Mouse (Mus musculus) left cerebral cortex, postnatal 25 days (tissue): Measurements from ENCODE around the gene Lrwd1. TPM values are rescaled to one million over a fixed set of nuclear protein-coding genes. Genes with fewer than 3 reads are reported as not detected.

Experiments
- microRNA-seq, 2 experiments: library from miRNA; unstranded; fragments of <30 nt; microRNA quantifications; one replicate each; pipeline ENCODE4 v1.2.0; 2022
- total RNA-seq, 2 experiments: library from RNA; stranded (reverse); gene quantifications; 2 replicates each; pipeline ENCODE4 v1.2.3; 2021

Lrwd1 gene
- total RNA-seq, 2 experiments from 2014 or later, result 13.3 TPM

Small RNA genes lying within 50 kb of the gene (microRNA-seq; reads per million reads assigned to microRNA genes)
- gene Mir7035, result 0.67 to 1.5 reads per million in 2 experiments

Other genes starting within 250 kb of the Lrwd1 start
- gene Hspb1, start 248.2 kb downstream of the Lrwd1 start, total RNA-seq, result 10 to 100 TPM; 16.9 to 19.7 TPM
- gene Ywhag, start 201.5 kb downstream of the Lrwd1 start, total RNA-seq, result 1,000 to 10,000 TPM; 1,217 to 1,308 TPM
- gene Ssc4d, start 161.5 kb downstream of the Lrwd1 start, total RNA-seq, result 1 to 10 TPM; 2.0 to 2.3 TPM
- not detected for gene Zp3, start 156.0 kb downstream of the Lrwd1 start, total RNA-seq
- gene Dtx2, start 141.3 kb downstream of the Lrwd1 start, total RNA-seq, result 1 to 10 TPM; 8.5 to 8.7 TPM
- not detected for gene Upk3b, start 97.6 kb downstream of the Lrwd1 start, total RNA-seq
- not detected for gene Upk3bl, start 81.6 kb downstream of the Lrwd1 start, total RNA-seq
- 1 to 10 TPM; 3.5 to 5.0 TPM for gene Rasa4, start 52.2 kb downstream of the Lrwd1 start, total RNA-seq
- 10 to 100 TPM; 71.5 to 83.9 TPM for gene Polr2j, start 19.4 kb downstream of the Lrwd1 start, total RNA-seq
- 1 to 10 TPM; 8.1 to 9.4 TPM for gene Alkbh4, start 72 bp upstream of the Lrwd1 start, total RNA-seq
- gene Orai2, start 34.6 kb upstream of the Lrwd1 start, total RNA-seq, result 10 to 100 TPM; 57.1 to 60.1 TPM
- gene Prkrip1, start 62.9 kb upstream of the Lrwd1 start, total RNA-seq, result 10 to 100 TPM; 36.8 to 37.1 TPM
- 1 to 10 TPM; 7.2 to 8.2 TPM for gene Sh2b2, start 110.5 kb upstream of the Lrwd1 start, total RNA-seq